Mouse (Mus musculus) adrenal gland, adult 18-20 months (tissue): ENCODE data around the gene Tmem116. TPM values are rescaled to one million over a fixed set of nuclear protein-coding genes. Genes with fewer than 3 reads are reported as not detected.

Experiments used
- total RNA-seq, 2 experiments: library from RNA; stranded (reverse); gene quantifications; 1 replicate in 1 of 2; 2 replicates in 1 of 2; pipeline ENCODE4 v1.2.3; 2021

Gene Tmem116
- total RNA-seq, 2 experiments from 2014 or later = 2.1 to 2.3 TPM

Other genes starting within 250 kb of the Tmem116 start
- 1,000 to 10,000 TPM in 1 of 2 experiments, 100 to 1,000 TPM in 1; 921 to 1,031 TPM for gene Rpl6, start 247.4 kb upstream of the Tmem116 start, total RNA-seq
- 10 to 100 TPM; 17.6 to 20.4 TPM for gene Hectd4, start 231.7 kb upstream of the Tmem116 start, total RNA-seq
- gene Trafd1, start 66.3 kb upstream of the Tmem116 start, total RNA-seq = 10 to 100 TPM; 41.6 to 49.4 TPM
- gene Naa25, start 54.0 kb upstream of the Tmem116 start, total RNA-seq = 10 to 100 TPM; 38.8 to 40.4 TPM
- gene Erp29, start 613 bp downstream of the Tmem116 start, total RNA-seq = 100 to 1,000 TPM in 1 of 2 experiments, 10 to 100 TPM in 1; 97.1 to 106 TPM
- gene Adam1b, start 51.5 kb downstream of the Tmem116 start, total RNA-seq = not detected
- gene Adam1a, start 93.6 kb downstream of the Tmem116 start, total RNA-seq = 1 to 10 TPM; 5.2 to 5.7 TPM
- gene Gm42878, start 93.6 kb downstream of the Tmem116 start, total RNA-seq = under 1 TPM in 1 of 2 experiments, not detected in 1; 0.64 TPM
- gene Mapkapk5, start 94.0 kb downstream of the Tmem116 start, total RNA-seq = 10 to 100 TPM; 73.0 to 75.0 TPM
- 1,000 to 10,000 TPM; 1,017 to 2,323 TPM for gene Aldh2, start 141.9 kb downstream of the Tmem116 start, total RNA-seq
- 10 to 100 TPM; 25.2 to 30.3 TPM for gene Acad12, start 167.0 kb downstream of the Tmem116 start, total RNA-seq
- 10 to 100 TPM; 25.2 to 29.4 TPM for gene Acad10, start 208.6 kb downstream of the Tmem116 start, total RNA-seq
- gene Brap, start 208.7 kb downstream of the Tmem116 start, total RNA-seq = 10 to 100 TPM; 53.5 to 58.7 TPM